Mouse (Mus musculus): Measurements from ENCODE around the gene Comtd1. TPM values are rescaled to one million over a fixed set of nuclear protein-coding genes. Genes with fewer than 3 reads are reported as not detected.

The Comtd1 gene
- 26.3 and 29.1 TPM in 2 replicates for polyA plus RNA-seq (2015; fragmentation: Nextera tagmentation; extraction: Ambion mirVana)

DNA sequence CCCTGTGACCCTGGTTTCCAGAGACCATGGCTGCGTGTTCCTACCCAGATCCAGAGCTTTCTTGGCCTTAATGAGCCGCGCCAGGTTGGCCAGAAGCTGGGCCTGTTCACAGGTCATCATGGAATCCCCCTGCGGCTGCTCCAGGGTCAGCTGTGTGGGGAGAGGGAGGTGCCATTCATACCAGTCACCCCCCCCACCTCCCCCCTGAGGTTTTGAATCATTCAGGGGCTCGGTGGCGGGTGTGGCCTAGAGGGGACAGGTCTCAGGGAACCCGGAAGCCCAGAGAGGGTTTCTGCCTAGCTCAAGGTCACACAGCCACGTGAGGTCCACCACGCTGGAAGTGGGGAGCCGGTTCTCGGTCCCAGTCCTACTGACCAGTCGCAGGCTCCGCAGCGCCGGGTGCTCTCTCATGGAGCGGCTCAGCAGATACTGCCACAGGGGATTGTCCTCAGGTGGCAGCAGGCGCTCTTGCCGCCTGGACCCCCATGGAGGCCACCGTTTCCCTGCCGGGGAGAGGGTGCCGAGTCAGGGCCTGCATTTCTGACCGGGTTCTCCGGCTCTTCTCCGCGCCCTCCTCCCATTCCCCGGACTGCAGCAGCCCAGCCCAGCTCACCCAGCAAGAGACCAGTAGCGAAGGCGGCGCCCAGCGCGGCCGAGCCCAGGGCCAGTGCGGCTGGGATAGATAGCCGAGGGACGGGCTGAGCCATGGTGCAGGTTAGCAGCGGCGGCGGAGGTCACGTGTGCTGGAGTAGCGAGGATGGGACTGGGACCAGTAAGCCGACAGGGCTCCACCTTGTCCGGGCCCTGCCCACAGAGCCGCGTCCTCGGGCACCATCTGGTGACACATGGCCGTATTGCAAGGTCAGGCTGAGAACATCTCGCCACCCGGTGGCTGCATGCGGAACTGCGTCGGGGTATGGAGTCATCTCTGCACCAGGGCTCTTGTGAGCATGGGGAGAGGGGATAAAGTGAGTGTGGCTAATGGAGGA is at the start of gene Comtd1:
Gene Comtd1, minus strand, starts transcription at position 812 of the 989 bp plus-strand sequence.
- DNase-seq (ENCODE audit: low spot score), result peak; percentile 90

DNA sequence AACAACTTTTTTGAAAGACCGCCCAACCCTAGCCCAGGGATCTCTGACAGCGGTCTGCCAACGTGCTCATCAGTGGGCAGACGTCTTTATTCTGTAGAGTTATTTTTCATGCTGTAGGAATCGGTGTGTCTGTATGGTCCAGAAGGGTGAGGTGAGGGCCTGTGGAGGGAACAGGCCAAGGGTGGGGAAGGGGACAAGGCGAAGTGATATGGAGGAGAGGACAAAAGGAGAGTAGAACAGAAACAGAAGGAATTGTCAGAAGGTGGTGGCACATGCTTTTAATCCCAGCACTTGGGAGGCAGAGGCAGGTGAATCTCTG is 43.5 kb upstream of the Comtd1 start:
- no peak for DNase-seq (ENCODE audit: low spot score)

DNA sequence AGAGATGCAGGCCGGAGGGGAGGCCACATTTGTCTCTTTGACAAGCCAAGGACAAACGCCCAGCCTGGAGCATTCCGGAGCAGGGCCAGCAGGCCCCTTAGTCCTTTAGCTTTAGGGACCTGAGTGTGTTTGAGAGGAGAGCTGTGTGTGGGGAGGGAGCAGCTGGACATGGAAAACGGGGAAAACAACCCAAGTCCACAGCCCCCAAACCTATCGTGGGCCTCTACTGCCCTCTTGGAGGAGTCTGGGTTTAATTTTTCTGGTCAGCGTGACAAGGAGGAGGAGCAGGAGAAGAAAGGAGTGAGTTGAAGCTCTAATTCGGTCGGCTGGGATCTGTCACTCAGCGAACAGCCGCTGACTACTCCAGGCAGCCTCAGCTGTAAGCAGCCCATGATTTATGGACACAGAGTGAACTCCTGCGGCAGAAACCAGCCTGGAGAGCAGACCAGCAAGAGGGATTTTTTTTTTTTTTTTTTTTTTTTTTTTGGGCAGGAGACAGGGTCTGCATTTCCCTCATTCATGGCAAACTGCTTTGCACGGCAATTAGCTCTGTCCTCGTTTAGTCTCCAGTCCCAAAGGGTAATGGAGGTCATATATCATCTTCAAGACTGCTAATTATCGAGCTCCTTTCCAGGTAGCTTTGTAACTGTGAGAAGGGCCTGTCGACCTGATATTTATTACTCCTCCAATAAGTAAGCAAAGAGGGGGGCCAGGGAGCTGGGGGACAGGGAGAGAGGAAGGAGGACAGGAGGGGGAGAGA is 43.0 kb upstream of the Comtd1 start:
- no peak for DNase-seq (ENCODE audit: low spot score)

DNA sequence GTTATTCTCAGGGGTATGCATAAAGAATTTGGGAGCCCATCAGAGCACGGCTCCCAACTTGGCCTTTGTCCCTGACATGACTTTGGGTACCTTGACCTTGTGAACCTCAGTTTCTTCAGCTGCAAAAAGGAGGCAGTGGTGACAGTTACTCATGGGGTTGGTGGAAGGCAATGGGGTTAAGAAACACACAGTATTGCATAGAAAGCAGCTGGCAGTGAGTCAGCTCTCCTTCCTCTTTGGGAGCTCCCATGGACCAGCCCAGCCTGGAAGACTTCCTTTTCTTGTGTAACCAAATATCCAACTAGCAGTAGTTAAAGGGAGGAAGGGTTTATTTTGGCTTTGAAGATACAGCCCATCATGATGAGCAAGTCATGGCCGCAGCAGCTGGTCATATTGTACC is 41.7 kb upstream of the Comtd1 start:
- DNase-seq (ENCODE audit: low spot score), result no peak

DNA sequence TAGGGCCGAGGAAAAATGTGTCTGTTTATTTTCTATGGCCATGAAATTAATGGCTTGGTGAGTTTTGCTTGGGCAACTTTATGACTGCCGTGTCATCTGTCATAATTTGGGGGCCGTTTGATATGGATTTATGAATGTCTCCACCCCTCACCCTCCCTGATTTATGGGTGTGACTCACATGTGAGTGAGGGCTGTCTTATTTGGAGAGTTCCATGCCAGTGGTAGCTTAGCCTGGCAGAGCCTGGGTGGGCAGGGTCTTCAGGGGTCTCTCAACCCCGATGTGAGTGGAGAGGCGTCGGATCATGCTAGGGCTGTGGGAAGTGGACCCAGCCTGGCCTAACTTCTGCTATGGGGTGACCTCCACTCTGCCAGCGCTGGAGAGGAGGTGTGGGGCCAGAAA is 18.0 kb upstream of the Comtd1 start:
- no peak for DNase-seq (ENCODE audit: low spot score)

DNA sequence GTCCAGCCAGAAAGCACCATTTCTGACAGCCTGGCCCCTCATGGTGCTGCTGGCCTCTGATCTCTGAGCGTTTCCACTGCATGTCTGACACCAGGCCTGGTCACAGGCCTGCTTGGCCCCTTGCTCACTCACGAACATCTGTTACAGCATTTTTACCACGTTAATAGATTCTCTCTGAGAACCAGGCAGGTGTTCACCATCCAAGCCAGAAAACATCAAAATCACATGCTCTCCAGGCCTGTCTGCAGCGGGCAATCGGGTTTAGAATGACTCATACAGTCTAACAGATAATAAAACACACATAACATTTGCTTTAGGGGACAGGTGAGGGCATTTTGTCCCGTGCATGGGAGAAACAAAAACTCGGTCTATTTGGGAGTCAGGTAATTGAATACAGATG is 17.5 kb upstream of the Comtd1 start:
- DNase-seq (ENCODE audit: low spot score), result no peak

DNA sequence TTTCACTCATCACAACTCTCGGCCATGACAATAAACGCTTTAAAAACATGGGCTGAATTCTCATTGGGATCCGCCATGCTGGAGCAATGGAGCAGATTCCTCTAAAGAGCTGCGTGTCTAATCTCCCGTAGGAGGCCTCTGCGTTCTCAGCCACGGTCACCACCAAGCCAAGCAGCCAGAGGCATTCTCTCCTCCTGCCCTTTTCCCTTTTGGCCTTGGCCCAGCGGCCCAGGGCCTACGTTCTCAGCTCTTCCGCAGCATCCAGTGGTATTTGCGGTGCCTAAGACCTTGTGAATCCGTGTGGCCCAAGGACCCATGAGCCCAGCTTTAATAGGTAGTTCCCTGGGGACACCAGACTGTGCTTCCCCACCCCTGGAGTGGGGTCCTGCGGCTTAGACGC is 8.1 kb upstream of the Comtd1 start:
- no peak for DNase-seq (ENCODE audit: low spot score)

DNA sequence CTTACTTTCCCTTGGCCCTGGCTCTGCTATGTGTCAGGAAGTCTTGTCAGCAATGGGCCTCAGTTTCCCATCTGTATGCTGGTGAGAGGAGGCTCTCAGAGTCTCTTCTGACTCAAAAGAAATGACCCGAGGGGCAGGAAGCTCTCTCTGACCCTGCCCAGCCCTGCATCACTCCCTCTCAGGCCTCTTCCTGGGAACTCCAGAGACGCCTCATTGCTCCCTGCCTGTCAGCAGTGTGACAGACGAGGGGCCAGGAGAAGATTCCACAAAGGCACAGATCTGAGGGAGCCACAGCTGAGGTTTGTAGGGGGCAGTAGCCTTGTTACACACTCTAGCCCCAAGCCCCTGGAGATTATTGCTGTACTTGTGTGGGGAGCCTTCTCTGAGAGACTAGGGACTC is 7.2 kb upstream of the Comtd1 start:
- no peak for DNase-seq (ENCODE audit: low spot score)

DNA sequence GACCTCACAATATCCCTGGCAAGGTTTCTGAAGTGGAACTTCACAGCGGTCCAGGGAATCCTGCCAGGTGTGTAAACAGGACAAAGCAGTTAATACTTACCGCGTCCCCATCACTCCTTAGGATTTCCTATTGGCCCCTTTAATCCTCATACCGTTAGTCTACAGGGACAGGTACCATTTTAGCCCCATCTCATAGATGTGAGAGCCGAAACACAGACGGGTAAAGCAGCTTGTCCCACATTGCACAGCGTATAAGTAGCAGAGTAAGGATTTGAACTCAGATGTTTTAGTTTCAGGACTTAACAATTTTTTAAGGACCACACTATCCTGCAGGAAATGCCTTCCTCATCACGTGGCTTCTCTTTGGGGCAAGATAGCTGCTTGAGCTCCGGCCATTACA is 5.5 kb upstream of the Comtd1 start:
- DNase-seq (ENCODE audit: low spot score), result no peak

DNA sequence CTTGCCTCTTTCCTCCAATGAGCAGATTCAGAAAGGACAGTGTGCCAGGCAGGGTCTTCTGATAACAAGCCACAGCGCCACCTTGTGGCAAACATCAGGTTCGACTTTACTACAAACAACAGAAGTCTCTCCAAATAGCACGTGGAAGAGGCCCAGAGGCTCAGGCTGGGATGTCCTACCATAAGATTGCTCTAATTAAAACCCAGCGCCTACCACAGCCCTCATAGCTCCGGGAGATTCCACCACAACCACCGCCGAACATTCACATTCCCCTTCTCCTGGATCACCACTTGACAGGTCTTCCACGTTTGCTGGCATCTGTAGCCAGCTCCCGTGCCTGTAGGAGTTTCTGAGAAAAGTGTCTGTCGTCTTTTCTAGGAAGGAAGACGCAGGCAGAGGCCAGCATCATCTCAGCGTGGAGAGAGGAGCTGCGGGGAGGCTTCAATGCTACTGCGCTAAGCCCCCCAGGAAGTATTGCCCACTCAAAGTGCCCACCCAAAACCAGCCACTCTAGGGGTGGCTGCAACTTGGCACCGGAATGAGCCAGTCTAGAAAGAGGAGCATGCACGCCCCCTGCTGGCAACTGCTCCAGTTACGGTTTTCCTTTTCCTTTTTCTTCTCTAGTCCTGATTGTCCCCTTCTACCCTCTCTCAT is 4.8 kb upstream of the Comtd1 start:
- peak; percentile 85 for DNase-seq (ENCODE audit: low spot score)

DNA sequence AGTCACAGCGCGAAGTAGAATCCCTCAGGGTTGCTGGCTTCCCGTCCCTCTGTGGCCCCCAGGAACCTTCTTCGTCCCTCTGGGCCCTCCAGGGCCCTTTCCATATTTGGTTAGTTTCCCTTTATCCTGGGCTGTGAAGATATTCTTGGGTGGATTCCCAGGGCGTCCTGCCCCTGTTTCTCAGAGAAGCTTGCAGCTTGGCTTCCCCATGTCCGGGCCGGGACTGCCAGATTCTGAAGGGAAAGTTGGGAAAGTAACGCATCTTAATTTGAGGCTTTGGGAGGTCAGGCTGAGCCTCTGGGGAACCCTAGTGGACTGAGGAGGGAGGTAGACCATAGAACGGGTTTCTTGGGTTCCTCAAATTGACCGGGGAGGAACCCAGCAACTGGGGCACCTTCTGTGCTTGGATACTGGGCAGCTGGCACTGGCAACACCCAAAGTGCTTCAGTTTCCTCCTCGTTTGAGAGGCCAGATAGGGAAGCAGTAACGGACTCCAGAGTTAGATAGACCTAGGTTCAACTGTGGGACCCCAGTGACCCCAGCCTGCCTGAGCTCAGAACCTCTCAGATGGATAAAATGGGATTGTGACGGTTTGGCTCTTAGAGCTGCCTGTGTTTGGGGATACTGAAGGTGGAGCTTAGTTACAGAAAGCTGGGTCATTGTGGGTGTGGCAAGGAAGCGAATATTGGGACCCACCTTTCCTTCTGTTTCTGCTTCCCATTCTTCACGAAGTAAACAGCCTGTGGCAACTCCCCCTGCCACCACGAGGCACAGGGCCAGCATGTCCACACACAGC is 3.4 kb upstream of the Comtd1 start:
- no peak for DNase-seq (ENCODE audit: low spot score)

DNA sequence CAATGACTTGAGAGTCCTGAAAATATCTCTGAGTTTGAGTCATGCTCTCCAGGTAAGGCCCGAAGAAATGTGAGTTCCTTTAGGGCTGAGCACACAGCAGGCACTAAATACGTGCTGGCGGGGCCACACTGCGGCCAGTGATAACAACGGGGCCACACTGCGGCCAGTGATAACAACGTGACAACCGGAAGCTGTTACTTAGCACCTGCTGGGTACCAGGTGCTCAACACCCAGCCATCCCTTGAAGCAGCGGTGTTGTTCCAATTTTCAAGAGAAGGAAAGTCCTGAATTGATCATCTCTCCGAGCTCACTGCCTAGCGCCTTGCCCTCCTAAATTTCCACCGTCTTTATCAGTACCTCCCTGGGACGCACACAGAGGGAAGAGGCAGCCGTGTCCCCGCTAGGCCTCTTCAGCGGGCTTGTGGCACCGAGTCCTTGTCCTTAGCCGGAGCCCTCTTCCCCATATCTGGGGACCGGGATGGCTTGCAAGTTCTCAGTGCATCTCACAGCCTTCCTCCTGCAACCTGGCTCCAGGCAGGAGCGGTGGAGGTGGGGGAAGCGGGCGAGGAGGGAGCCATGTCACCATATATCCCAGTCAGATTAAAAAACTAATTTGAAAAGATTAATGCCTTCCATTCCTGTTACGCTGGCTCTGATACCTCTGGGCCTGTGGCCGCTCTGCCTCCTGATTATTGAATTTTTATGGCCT is 1.8 kb upstream of the Comtd1 start:
- DNase-seq (ENCODE audit: low spot score), result no peak

DNA sequence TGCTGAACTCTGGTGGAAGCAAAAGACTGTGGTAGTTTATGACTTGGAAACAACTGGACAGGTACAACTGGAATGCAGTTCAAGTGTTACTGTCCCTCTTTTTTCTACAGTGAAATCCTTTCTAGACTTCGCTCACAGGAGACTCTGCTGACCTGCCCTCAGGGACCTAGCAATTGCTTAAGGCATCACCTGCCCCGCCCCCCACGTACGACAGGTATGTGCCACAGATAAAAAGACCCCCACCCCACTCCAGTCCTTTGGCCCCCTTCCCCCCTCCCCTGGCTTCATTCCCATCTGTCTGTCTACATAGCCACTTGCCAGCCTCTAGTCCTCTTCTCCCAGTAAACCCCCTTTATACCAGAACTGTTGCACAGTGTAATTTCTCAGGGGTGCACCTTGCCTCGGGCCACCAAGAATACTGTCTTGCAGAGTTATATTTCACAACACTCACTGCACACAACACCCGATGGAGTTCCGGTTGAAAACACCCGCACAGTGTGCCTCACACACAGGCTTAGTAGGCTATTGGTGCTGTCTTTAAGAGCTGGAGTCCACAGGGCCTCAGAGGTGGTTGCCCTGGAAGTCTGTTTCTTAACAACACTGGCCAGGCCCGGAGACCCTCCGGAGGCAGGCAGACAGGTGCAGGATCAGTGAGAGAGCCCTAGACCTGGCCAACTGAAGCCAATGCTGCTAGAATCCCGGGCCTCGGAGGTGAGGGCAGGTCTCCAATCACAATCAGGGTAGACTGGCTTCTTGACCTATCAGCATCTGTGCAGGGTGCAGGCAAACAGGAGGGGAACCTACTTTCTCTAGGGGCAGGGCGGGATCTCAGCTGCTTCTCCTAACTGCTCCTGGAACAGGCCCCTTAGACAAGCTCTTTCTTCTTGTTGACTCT is 994 bp upstream of the Comtd1 start:
- no peak for DNase-seq (ENCODE audit: low spot score)

DNA sequence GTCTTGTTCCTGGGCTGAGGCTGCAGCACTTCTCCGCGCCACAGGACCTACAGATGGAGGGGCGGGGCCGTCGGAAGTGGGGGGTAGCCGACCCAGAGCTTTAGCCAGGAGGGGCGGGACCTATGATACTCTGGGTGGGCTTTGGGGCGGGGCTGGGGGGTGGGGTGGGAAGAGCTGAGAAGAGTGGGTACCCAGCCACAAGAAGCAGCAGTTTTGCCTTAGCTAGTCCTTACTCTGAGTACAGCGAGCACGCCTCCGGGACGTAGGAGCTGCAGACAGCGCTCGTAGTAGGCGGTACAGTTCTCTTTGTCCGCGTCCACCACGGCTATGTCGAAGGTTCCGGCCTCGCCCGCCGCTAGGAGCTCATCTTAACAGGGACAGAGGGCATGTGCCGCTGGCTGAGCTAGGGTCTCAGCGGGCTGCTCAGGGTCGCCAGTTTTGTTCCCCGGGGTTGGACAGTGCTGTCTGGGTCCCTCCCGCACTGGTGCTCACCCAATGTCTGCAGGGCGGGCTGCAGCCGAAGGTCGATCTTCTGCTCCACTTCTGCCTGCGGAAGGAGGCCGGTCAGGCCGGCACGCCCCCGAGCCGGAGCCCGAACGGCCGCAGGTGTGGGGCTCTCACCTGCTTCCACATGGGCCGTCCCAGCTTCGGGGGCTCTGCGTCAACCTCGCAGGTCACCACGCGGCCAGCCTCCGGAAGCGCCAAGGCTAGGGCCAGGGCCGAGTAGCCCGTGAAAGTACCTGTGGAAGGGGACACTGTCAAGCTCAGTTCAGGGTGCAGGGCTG is 1.2 kb downstream of the Comtd1 start:
- DNase-seq (ENCODE audit: low spot score), result peak; percentile 63

DNA sequence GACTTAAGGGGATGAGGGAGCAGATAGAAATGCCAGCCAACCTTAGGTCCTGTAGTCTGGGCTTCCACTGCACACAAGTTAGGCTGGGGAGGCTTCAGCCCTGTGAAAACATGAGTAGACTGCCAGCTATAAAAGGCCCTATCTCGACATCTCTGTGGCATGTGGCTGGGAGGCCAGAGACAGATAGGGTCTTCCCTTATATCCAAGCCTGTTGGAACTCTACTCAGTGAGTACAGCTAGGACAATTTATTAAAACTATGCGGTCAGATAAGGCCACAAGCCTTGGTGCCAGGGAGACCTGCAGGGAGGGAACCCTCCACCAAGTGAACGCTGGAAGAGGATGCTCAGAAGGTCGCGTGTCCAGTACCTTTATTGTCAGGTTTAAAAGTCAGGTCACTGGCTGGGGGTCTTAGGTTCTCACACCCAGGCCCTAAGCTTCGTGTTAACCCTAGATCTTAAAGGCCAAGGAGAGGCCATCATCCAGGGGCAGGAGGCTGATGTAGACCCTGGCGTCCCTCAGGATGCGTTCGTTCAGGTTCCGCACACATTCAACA is 1.9 kb downstream of the Comtd1 start:
- DNase-seq (ENCODE audit: low spot score), result no peak

DNA sequence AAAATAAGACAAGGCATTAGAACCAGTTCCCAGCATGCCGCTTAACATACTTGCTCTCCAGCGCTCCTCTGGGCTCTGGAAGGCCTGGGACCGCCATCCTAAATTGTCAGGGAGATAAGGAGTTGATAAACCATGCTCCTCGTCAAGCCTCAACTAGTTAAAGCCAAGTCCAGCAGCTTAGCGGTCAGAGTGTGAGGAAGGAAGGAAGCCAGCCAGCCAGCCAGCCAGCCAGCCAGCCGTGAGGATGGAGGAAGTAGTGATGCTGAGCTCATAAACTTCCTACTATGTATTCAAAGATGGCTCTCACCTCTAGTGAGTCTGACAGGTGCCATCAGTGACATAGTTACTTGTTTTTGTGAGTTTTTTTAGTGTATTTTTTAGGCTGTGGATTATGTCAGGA is 5.5 kb downstream of the Comtd1 start:
- no peak for DNase-seq (ENCODE audit: low spot score)

DNA sequence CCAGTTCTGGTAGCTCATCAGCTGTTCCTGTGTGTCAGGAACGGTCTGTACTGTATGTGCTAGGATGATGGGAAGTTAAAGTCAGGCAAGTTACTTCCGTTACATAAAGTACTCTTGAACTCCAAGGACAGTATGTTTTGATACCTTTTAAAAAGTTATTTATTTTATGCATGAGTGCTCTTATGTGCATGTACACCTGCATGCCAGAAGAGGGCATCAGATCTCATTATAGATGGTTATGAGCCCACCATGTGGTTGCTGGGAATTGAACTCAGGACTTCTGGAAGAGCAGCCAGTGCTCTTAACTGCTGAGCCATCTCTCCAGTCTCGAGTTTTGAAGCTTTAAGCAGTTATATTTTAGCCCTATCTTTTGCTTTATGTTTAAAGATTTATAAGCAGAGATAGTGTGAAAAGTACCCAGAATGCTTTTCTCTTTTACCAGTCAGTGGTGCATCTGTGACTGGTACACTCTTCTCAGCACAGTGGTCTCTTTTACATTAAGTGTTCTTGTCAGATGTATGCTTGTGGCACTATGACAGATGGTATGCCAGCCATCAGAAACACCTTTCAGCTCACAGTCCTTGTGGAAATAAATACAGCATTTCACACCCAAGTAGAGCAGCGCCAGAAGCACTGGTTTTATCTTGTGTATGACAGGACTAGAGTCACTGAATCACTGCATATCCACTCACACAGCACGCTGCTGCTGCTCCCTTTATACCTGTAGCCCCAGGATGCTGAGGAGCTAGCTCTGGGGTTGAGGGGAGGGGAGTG is 6.8 kb downstream of the Comtd1 start:
- no peak for DNase-seq (ENCODE audit: low spot score)
